Mouse (Mus musculus): Measurements from ENCODE around the gene Scly.

- TF ChIP-seq POLR2A (IDR thresholded peaks at IDR 0.05; ENCODE audit: borderline replicate concordance, extremely low read depth, low read depth, low read length) (no peak), CTCF (IDR thresholded peaks at IDR 0.05; ENCODE audit: insufficient read depth, low read length) (no peak)
Observed at GRCm38 (mm10) chr1:91278410-91279119, 19.6 kb upstream of the Scly start.
